Mouse (Mus musculus) colon, adult 2 months (tissue): ENCODE data around the gene Ap1g1. TPM values are rescaled to one million over a fixed set of nuclear protein-coding genes. Genes with fewer than 3 reads are reported as not detected.

Experiments
- polyA plus RNA-seq: library from polyadenylated mRNA; depleted of rRNA; stranded (reverse); fragments of >200 nt; gene quantifications from 2 replicates; pipeline ENCODE4 v1.2.3, GENCODE M21; 2012; rRNA removed

The Ap1g1 gene
- 21.0 and 21.6 TPM in 2 replicates for polyA plus RNA-seq

DNA sequence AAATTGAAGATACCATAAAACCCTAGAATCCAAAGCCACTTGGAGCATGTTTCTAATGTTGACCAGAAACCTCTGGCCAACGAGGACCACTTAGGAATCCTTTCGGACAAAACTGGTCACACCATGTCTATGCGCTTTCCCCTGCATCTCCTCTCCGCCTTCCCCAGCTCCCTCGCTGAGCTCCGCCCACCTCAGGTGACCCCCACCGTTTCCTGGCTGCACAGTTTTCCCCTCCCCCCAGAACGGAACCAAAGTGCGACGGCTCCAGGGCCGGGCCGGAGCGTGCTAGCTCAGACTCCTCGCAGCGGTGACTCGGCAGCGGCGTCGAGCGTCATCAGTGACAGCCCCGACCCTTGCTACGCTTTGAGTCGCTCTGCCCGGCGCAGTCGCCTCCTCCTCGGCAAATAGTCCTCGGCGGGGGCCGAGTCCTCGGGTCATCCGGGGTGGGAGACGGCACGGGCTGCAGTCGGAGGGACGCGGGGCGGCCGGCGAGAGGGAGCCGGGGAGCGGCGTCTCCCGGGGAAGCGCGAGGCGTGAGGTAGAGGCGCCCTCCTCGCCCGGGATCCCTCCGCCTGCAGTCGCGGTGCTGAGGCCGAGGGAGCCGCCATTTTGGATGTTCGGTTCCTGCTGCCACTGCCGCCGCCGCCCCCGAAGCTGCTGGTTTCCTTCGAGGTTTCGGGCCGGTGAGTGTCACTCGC lies at the start of gene Ap1g1:
TSS of gene Ap1g1 (plus strand) at position 275 of the 698 bp plus-strand sequence.

GRCm38 (mm10) chr8:109737237-109738048 lies 40.9 kb upstream of the Ap1g1 start, which contains the start of gene Atxn1l:
Gene Atxn1l (minus strand): TSS chr8:109737739.

DNA sequence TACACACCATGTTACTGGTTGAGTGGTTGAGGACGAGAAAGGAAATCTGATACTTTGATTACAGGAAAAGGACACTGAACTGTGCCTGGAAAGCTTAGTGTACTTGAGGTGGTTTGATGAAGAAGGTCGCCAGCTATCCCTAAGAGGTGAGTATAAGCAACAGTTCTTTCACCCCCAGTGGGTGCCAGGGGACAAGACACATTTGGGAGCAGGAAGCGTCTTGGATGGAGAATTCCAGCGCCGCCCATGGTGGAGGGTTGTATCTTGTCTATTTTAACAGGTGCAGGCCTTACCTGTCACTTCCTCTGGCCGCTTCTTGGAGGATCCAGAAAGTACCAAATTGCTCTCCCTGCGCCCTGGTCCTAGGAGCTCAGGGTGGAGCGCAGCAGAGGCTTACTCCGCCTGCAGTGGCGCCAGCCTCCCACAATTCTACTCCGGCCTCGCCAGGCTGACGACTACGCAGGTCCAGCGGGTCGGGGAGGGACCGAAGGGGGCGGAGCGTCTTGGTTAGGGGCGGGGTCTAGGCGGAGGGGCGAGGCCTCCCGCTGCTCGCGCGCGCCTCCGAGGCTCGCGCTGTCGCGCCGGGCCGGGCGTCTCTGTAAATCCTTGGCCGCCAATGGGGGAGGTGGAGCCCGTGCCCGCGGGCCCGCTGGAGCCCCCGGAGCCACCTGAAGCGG lies 89.8 kb downstream of the Ap1g1 start, which contains the start of gene Phlpp2:
TSS of gene Phlpp2 (plus strand) at position 540 of the 677 bp plus-strand sequence.

Other genes with a start within 250 kb of the Ap1g1 start
- gene Dhx38, start 212.7 kb upstream of the Ap1g1 start, polyA plus RNA-seq: 16.8 and 18.2 TPM in 2 replicates
- 2.2 and 3.0 TPM in 2 replicates for gene Txnl4b, start 212.7 kb upstream of the Ap1g1 start, polyA plus RNA-seq
- gene Hp, start 199.4 kb upstream of the Ap1g1 start, polyA plus RNA-seq: 5.5 and 15.0 TPM in 2 replicates
- gene Dhodh, start 169.9 kb upstream of the Ap1g1 start, polyA plus RNA-seq: 16.3 and 18.8 TPM in 2 replicates
- 0.02 and 0.03 TPM in 2 replicates for gene Pkd1l3, start 164.0 kb upstream of the Ap1g1 start, polyA plus RNA-seq
- 38.7 and 43.8 TPM in 2 replicates for gene Ist1, start 85.3 kb upstream of the Ap1g1 start, polyA plus RNA-seq
- gene Zfp821, start 73.0 kb upstream of the Ap1g1 start, polyA plus RNA-seq: 9.8 and 9.9 TPM in 2 replicates
- gene Atxn1l, start 40.8 kb upstream of the Ap1g1 start, polyA plus RNA-seq: 15.9 and 17.3 TPM in 2 replicates
- 13.4 and 13.8 TPM in 2 replicates for gene Phlpp2, start 90.0 kb downstream of the Ap1g1 start, polyA plus RNA-seq
- 47.6 and 50.9 TPM in 2 replicates for gene Marveld3, start 183.6 kb downstream of the Ap1g1 start, polyA plus RNA-seq
- 13.1 and 20.7 TPM in 2 replicates for gene Tat, start 211.9 kb downstream of the Ap1g1 start, polyA plus RNA-seq